Mouse (Mus musculus): Measurements from ENCODE around the gene Fetub.

GRCm38 (mm10) chr16:22938541-22938940, 20.4 kb downstream of the Fetub start:
- TF ChIP-seq CTCF (IDR thresholded peaks at IDR 0.05; ENCODE audit: borderline replicate concordance, control insufficient read depth, extremely low read depth, insufficient read depth, low read length, poor library complexity) (no peak), POLR2A (IDR thresholded peaks at IDR 0.05; ENCODE audit: control insufficient read depth, extremely low read depth, insufficient read depth, low read length, poor library complexity) (no peak)
